Comparison of ENCODE assay signal across 8 mouse cellular contexts in genomic region chr6:34176111-34176863, GRCm38 (mm10). TPM values are rescaled to one million over a fixed set of nuclear protein-coding genes. Genes with fewer than 3 reads are reported as not detected.
DNase-seq lines count a peak whose midpoint lies in the region; ATAC-seq and TF ChIP-seq lines count a peak whose summit lies in the region.

No protein-coding gene starts in this region.

- TF ChIP-seq POLR2A in heart, adult 2 months (IDR thresholded peaks at IDR 0.05; ENCODE audit: insufficient read depth, low read depth, low read length) = no peak

- H3K27me3 ChIP-seq in heart, adult 2 months (ENCODE audit: control insufficient read depth, insufficient read depth, low read length) = no peaks in the 10 kb centered on the region
- H3K27me3 ChIP-seq in embryonic facial prominence, embryonic 13.5 days = no peaks in the 10 kb centered on the region
- no peaks in the 10 kb centered on the region for H3K27me3 ChIP-seq in kidney, postnatal 0 days (ENCODE audit: insufficient read depth, low read length)
- no peaks in the 10 kb centered on the region for H3K27me3 ChIP-seq in midbrain, postnatal 0 days (ENCODE audit: insufficient read depth, low read length)

- TF ChIP-seq CTCF in heart, adult 2 months (IDR thresholded peaks at IDR 0.05) = no peak
- no peak for TF ChIP-seq CTCF in kidney, postnatal 0 days (IDR thresholded peaks at IDR 0.05; ENCODE audit: low read depth)
- TF ChIP-seq CTCF in midbrain, postnatal 0 days (IDR thresholded peaks at IDR 0.05) = no peak

- no peaks in the 10 kb centered on the region for H3K36me3 ChIP-seq in heart, adult 2 months (ENCODE audit: control insufficient read depth, insufficient read depth, low read length)
- peaks cover 7% of the 10 kb centered on the region for H3K36me3 ChIP-seq in embryonic facial prominence, embryonic 13.5 days
- H3K36me3 ChIP-seq in kidney, postnatal 0 days (ENCODE audit: insufficient read depth, low read length) = no peaks in the 10 kb centered on the region
- no peaks in the 10 kb centered on the region for H3K36me3 ChIP-seq in midbrain, postnatal 0 days (ENCODE audit: insufficient read depth, low read length)

- peak; percentile 73 for ATAC-seq in embryonic facial prominence, embryonic 13.5 days (ENCODE audit: insufficient number of reproducible peaks, insufficient read depth, low FRiP score, low TSS enrichment, low read depth)
- peak; percentile 56 for ATAC-seq in kidney, postnatal 0 days (replicated peaks; ENCODE audit: low FRiP score, low read depth)
- ATAC-seq in midbrain, postnatal 0 days (ENCODE audit: low FRiP score) = peak; percentile 83
- ATAC-seq in cerebellum, adult (ENCODE audit: insufficient number of reproducible peaks, low FRiP score, low TSS enrichment) = no peak; the same call in 1 of the 2 replicates

- peak overlapping the region; percentile 93 for H3K4me3 ChIP-seq in heart, adult 2 months
- H3K4me3 ChIP-seq in embryonic facial prominence, embryonic 13.5 days = peak overlapping the region; percentile 86
- peak overlapping the region; percentile 69 for H3K4me3 ChIP-seq in kidney, postnatal 0 days (replicated peaks; ENCODE audit: low read depth, low read length)
- peak overlapping the region; percentile 79 for H3K4me3 ChIP-seq in midbrain, postnatal 0 days (ENCODE audit: low read depth, low read length)

- DNase-seq in heart, adult 2 months = no peak
- DNase-seq in heart, postnatal 14 days = no peak
- peak; percentile 76 for DNase-seq in CD4-positive helper T cell, adult 2 months (ENCODE audit: low read depth, low spot score)
- no peak for DNase-seq in kidney, postnatal 0 days (ENCODE audit: low spot score)
- peak; percentile 20 for DNase-seq in midbrain, postnatal 0 days (ENCODE audit: low spot score)
- no peak for DNase-seq in thymus, adult 18-20 months

- intact Hi-C loops in heart, adult 2 months (cut with DNase I) = loop anchor here (5.0 kb wide), 2 partner anchors 149 to 1114 kb away; partner anchors contain the start of genes Chchd3 and Lrguk
- intact Hi-C loops in heart, postnatal 14 days (cut with DNase I) = loop anchor here (5.0 kb wide), 1 partner anchor 301 kb away; the partner anchor contains the start of gene Bpgm

- 1% methylated on average over 29 of the region's 29 CpGs for WGBS in heart, adult 2 months
- 3% methylated on average over 29 of the region's 29 CpGs for WGBS in embryonic facial prominence, embryonic 13.5 days
- 2% methylated on average over 29 of the region's 29 CpGs for WGBS in kidney, postnatal 0 days
- 3% methylated on average over 28 of the region's 29 CpGs for WGBS in midbrain, postnatal 0 days

- H3K4me2 ChIP-seq in embryonic facial prominence, embryonic 13.5 days = peak overlapping the region; percentile 77
- peak overlapping the region; percentile 69 for H3K4me2 ChIP-seq in kidney, postnatal 0 days (ENCODE audit: low read length)
- peak overlapping the region; percentile 79 for H3K4me2 ChIP-seq in midbrain, postnatal 0 days (ENCODE audit: low read depth, low read length, poor library complexity, severe bottlenecking)

- TF ChIP-seq EP300 in heart, adult 2 months (IDR thresholded peaks at IDR 0.05; ENCODE audit: insufficient read depth, low read depth, low read length) = no peak

- peak overlapping the region; percentile 86 for H3K9ac ChIP-seq in heart, adult 2 months (ENCODE audit: low read depth, low read length)
- H3K9ac ChIP-seq in embryonic facial prominence, embryonic 13.5 days = peak overlapping the region; percentile 91
- peak overlapping the region; percentile 76 for H3K9ac ChIP-seq in kidney, postnatal 0 days (ENCODE audit: low read depth, low read length)
- H3K9ac ChIP-seq in midbrain, postnatal 0 days (replicated peaks; ENCODE audit: low read length, poor library complexity, severe bottlenecking) = peak overlapping the region; percentile 75

- no peaks in the 10 kb centered on the region; the same call in 1 of the 2 replicates for H3K9me3 ChIP-seq in embryonic facial prominence, embryonic 13.5 days
- H3K9me3 ChIP-seq in kidney, postnatal 0 days (replicated peaks; ENCODE audit: low read length) = no peaks in the 10 kb centered on the region
- H3K9me3 ChIP-seq in midbrain, postnatal 0 days (ENCODE audit: low read length) = no peaks in the 10 kb centered on the region

- H3K4me1 ChIP-seq in heart, adult 2 months (ENCODE audit: control insufficient read depth, insufficient read depth, low read length) = peaks cover 2% of the 10 kb centered on the region; the same call in 1 of the 2 replicates
- peaks cover 23% of the 10 kb centered on the region for H3K4me1 ChIP-seq in embryonic facial prominence, embryonic 13.5 days
- H3K4me1 ChIP-seq in kidney, postnatal 0 days (replicated peaks; ENCODE audit: insufficient read depth, low read length) = peaks cover 13% of the 10 kb centered on the region
- H3K4me1 ChIP-seq in midbrain, postnatal 0 days (ENCODE audit: insufficient read depth, low read length) = peaks cover 7% of the 10 kb centered on the region; the same call in 1 of the 2 replicates

- H3K79me2 ChIP-seq in heart, adult 2 months (replicated peaks; ENCODE audit: control insufficient read depth, insufficient read depth, low read length) = peaks cover 2% of the 10 kb centered on the region; the same call in 1 of the 2 replicates

- H3K27ac ChIP-seq in heart, adult 2 months = peak overlapping the region; percentile 62
- peak overlapping the region; percentile 85 for H3K27ac ChIP-seq in embryonic facial prominence, embryonic 13.5 days
- H3K27ac ChIP-seq in kidney, postnatal 0 days = peak overlapping the region; percentile 84
- H3K27ac ChIP-seq in midbrain, postnatal 0 days (ENCODE audit: low read depth, low read length) = peak overlapping the region; percentile 74

RNA-seq across cellular contexts. Expression of gene Slc35b4, which starts 0.6 kb away (rescaled TPM):
- total RNA-seq in heart, adult 2 months (2021) = 1 to 10 TPM; 8.0 to 8.5 TPM
- polyA plus RNA-seq in heart, adult 2 months (2012; rRNA removed) = 10.6 and 18.4 TPM in 2 replicates
- 10 to 100 TPM in 1 of 2 experiments, 1 to 10 TPM in 1; 9.7 to 11.5 TPM for total RNA-seq in heart, postnatal 14 days (2021)
- 47.6 and 49.9 TPM in 2 replicates for polyA plus RNA-seq in embryonic facial prominence, embryonic 13.5 days (2015; fragmentation: Nextera tagmentation; extraction: Ambion mirVana)
- polyA plus RNA-seq in kidney, postnatal 0 days (2015; fragmentation: Nextera tagmentation; extraction: Ambion mirVana) = 60.4 and 70.3 TPM in 2 replicates
- total RNA-seq in midbrain, postnatal 0 days (2014; rRNA removed) = 24.5 and 30.8 TPM in 2 replicates
- 30.6 and 36.5 TPM in 2 replicates for polyA plus RNA-seq in midbrain, postnatal 0 days (2015; fragmentation: Nextera tagmentation; extraction: Ambion mirVana)

Comparison
In these comparisons a context has a peak if more than half of its experiments do, and no peak if none do; other contexts are left out.
1. DNase-seq: peak in CD4-positive helper T cell, adult 2 months (single experiment) and midbrain, postnatal 0 days (single experiment); none in heart, adult 2 months (0 of 2), heart, postnatal 14 days (0 of 2), kidney, postnatal 0 days (single experiment) and thymus, adult 18-20 months (0 of 2).
2. Peak in every context shown above with its lines, with median percentiles within 50 percentile points of each other: H3K27ac ChIP-seq, H3K4me3 ChIP-seq, H3K9ac ChIP-seq and H3K4me2 ChIP-seq.